Mouse (Mus musculus): ENCODE results near the gene A730015C16Rik.

DNA sequence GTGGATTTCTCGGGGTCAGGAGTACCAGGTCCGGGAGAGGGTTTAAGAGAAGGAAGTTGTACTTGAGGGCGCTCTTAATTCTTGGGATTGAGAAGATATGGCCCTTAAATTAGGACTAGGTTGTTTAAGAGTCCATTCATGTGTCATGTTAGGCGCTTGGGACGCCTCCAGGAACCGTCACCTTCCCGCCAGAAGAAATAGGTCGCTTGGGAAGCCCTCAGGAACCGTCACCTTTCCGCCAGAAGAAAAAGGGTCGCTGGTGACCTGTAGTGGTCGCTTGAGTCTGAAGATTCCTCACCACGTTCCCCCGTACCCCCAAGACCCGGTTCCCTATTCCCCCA, 13.5 kb downstream of the A730015C16Rik start:
- TF ChIP-seq EP300 (optimal IDR thresholded peaks at IDR 0.05) = no peak
- TF ChIP-seq CTCF (IDR thresholded peaks at IDR 0.05; ENCODE audit: low read depth) = no peak

All from stomach, postnatal 0 days (tissue).